Mouse (Mus musculus) urinary bladder, postnatal 4 days (tissue): ENCODE measurements at regions not wholly inside any gene's neighbourhood (a gene's known extent, or its start where the extent isn't known, plus 50 kb on each side); places are given as distances from the start of the nearest gene placed in this dataset.

Experiments
- DNase-seq, 2 experiments: peaks; one replicate each; pipeline ENCODE4 v3.0.0; 2021 to 2022; ENCODE audit warnings: low spot score in 2 of 2

- DNase-seq, result no peak
These were observed 94.6 kb upstream of the Pabpc6 start for GRCm38 (mm10) chr17:9764041-9764606.

DNA sequence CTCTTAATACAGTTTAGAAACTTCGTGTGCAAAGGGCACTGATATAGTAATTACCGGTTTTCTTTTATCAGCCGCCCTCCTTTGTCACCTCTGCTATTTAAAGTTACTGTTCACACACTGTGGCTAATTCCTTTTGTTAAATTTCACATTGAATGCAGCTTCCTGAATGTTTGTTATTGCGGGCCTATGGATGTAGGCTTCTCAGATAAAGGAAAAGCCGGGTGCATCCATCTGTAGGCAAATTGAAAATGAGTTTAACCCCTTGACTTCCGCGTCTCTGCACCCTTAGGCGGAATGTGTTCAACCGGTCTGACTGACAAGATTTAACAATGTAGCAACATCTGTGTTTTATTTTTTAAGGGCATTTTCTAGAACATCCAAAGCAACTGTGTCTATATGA is 93.6 kb upstream of the Pabpc6 start:
- DNase-seq, result no peak

DNA sequence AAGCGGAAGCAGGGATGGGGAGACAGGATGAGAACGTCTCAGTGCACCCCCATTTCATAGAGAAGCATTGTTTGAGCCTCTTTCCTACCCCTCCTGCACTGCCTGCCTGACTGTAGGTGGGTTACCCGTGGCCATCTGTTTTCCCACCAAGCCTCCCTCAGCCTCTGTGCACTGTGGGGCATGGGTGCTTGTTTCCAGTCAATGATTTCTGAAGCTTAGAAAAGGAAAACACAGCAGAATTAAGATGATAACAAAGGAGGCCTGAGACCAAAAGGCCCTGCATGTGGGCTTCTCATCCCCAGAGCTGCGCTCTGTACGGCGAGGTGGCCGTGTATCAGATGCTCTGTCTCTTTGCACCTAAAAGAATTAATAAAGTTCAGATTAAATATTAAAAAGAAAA is 92.9 kb upstream of the Pabpc6 start:
- no peak for DNase-seq

- DNase-seq, result no peak
These were observed 91.2 kb upstream of the Pabpc6 start for GRCm38 (mm10) chr17:9760706-9761059.

DNA sequence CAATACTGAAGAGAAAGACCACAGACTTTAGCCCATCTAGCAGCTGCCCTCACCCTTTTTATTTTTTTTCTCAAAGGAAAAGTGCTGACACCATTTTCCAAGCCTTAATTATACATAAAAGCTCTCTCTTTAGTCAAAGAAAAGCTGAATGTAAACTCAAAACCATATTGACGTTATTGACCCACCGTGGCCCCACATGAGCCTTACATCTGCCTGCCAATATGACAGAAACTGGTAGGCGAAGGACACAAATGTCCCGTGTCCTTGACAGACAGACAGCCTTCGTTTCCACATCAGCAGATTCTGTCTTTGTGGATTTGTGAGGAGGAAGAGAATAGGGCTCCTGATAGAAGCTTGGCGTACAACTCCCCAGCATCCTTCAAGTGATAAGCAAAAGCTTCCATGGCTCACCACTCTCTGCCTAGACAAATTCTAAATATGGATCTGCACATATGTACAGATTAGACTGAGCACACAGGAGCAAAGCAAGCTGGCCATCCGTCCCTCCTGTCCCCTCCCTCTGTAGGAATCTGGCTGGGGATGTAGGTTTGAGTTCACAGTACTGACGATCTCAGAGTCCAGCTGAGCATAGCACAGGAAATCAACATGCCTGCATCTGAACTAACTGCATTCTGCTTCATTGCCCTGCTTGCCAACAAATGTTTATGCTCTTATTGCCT is 90.6 kb upstream of the Pabpc6 start:
- no peak for DNase-seq

- DNase-seq, result no peak
These were observed 89.9 kb upstream of the Pabpc6 start for GRCm38 (mm10) chr17:9759421-9759852.

DNA sequence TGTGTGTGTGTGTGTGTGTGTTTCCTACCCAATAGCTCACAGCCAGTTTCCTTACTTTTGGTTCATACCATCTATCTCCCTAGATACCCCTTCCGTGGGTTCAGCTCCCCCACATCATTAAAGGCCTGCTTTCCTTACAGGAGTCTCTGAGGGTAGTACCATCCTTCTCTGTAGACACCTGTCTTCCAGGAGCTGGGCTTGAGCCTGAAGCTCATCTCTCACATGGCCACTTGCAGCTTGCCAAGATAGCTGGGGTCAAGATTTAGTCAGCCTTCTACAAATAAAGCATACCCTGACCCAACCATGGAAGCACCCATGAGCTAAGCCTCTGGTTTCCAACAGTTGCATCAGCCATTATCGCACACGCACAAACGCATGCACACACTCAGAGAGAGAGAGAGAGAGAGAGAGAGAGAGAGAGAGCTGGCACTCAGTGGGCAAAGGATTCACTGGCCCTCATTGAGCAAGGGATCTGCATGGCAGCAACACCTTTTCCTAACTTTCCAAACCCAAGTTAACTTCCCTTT is 88.3 kb upstream of the Pabpc6 start:
- no peak for DNase-seq

DNA sequence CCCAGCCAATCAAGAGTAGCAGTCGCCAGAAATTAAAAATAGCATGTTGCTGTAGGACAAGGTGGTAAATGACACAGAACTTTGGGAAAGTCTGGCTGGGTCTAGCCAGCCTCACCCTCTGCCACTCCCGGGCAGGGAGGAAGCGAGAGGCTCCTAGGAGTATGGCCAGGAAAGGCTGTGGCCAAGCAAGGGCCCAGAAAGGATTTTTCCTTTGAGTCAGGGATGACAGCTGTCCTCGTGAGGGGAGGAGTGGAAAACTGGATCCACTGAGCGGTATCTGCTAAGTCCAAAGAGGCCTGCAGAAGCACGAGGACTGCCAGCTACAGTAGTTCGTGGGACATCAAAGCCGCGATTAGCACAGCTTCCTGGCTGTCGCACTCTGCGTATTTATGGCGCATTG is 87.2 kb upstream of the Pabpc6 start:
- DNase-seq, result no peak

DNA sequence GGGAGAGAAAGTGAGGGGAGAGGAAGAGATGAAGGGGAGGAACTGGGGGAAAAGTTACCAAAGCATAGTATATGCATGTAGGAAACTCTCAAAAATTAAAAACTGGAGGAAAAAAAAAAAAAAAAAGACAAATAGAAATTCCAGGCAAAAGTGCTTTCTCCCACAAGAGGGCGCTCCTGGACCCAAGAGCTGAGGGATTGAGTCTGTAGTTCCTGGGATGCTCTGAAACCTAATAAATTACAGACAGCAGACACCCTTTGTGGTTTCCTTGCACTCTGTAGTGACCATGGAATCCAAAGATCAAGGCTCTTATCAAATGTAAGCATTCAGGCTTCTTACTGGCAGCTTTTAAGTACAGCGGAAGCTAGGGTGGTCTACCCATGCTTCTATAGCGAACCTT is 86.7 kb upstream of the Pabpc6 start:
- DNase-seq, result peak; percentile 29 to 74

DNA sequence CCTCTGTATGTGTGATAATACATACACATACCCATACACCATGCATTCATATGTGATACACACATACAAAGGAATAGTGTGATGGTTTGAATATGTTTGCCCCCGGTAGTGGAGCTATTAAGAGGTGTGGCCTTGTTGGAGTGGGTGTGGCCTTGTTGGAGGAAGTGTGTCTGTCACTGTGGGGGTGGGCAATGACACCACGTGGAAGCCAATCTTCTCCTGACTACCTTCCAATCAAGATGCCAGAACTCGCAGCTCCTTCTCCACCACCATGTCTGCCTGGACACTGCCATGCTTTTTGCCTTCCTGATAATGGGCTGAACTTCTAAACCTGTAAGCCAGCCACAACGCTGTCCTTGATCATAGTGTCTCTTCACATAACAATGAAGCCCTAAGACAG is 86.1 kb upstream of the Pabpc6 start:
- DNase-seq, result no peak

DNA sequence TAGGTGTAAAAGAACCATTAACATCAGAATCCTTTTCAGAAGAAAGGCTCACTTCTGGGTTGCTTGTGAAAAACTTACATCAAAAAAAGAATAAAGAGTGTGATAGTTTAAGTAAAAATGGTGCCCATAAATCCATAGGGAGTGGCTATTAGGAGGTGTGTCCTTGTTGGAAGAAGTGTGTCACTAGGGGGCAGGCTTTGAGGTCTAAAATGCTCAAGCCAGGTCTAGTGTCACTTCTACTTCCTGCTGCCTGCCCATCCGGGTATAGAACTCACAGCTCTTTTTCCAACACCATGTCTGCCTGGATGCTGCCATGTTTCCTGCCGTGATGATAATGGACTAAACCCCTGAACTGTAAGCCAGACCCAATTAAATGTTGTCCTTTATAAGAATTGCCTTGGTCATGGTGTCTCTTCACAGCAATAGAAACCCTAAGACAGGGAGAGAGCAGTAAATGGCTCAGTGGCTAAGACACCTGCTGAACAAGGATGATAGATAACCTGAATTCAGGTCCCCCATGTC is 85.4 kb upstream of the Pabpc6 start:
- DNase-seq, result no peak

- no peak for DNase-seq
These were observed 83.3 kb upstream of the Pabpc6 start for GRCm38 (mm10) chr17:9752848-9753247.

DNA sequence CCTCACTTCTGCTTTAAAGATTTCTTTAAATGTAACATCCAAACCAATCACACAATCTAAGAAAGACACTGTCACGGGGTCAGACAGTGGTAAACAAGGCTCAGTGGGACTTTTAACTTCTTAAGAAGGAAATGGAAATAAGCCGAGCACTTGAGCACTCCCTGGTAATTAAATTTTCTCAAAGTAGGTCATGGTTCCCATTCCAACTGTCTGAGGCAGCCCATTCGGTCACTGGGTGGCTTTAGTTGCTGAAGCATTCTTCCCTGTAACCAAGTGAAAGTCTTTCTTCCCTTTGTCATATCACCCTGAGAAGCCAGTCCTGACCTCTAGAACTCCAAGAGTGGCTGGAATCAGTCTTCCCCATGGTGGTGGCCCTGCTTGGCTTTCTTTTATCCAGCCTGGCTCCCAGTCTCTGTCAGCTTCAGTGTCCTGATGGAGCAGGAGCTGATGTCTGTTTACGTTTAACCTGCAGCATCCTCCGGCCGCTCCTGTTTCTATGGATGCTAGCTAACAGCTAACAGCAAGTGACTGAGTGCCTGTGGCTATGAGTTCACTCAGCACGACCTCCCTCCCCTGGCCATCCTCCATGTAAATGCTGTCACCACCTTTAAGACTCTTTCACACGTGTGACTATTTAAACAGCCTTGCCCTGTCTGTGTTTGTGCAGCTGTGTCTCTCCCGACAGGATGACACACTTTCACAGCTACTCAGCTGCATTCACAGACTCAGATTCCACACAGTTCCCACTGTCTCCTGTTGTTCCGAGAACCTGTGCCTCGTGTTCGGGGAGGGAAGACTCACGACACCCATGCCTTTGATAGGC is 82.0 kb upstream of the Pabpc6 start:
- DNase-seq, result no peak

DNA sequence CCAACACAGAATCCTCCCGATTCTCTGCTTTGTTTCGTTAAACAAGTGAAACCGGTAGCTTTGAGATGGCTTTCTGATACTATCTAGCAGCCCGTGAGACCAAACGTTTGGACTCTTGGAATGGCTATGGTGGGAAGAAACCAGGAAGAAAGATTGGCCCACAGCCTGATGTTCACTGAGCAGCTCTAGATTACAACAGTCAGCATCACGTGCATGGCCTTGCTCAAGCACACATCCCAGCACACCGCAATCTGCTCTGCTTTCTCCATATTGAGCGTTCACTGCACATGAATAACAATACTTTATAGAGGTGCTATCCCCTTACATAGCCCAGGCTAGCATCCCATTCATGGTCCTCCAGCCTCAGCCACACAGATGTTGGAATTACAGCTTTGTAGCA is 80.5 kb upstream of the Pabpc6 start:
- DNase-seq, result no peak

DNA sequence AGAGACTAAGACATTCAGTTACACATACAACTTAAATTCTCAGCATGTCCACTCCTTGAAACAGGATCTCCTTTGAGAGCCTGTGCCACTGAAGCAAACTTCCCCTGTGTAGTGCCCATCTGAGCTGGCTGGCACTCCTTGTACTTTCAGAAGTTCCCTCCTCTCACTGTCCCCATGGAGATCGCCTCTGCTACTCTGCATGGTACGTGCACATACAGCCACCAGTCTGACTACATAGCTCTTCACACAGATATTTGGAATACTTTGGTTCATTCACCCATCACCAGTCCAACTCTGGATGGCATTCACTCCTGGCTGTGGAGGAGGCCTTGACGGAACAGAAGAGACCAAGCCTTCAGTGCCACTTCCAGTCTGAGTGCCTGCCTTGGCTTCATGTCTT is 79.8 kb upstream of the Pabpc6 start:
- no peak for DNase-seq

- DNase-seq, result no peak
These were observed 78.4 kb upstream of the Pabpc6 start for GRCm38 (mm10) chr17:9747893-9748292.

GRCm38 (mm10) chr17:9743342-9743741 is 73.8 kb upstream of the Pabpc6 start:
- no peak for DNase-seq

DNA sequence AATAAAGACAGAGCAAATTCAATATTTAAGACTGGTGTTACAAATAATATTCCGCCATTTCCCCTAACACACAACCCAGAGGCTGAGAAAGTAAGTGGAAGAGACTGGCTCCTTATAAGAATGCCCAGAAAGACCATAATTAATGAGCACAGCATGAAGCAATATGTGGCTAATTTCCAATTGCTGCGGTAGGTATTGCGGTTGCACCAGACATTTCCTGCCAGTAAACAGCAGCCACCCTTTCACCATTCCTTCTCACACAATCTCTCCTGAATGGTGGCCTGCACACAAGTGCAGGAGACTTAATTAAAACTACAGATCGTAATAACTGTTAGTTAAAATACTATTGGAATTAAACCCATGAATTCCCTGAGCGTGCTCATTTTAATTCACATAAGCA is 71.8 kb upstream of the Pabpc6 start:
- DNase-seq, result no peak

DNA sequence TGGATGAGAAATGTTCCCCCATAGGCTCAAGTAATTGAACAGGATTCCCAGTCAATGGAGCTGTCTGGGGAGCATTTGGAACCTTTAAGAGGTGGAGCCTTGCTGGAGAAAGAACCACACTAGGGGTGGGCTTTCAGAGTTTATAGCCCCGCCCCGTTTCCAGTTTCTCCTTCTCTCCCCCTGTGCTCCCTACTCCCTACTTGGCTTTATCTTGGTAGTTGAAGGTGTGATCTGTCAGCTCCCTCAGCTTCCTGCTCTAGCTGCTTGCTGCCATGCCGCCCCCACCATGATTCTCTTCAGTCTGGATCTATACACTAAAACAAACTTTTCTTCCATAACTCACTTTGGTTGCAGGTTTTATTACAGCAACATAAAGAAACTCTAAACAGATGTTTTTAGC is 59.5 kb upstream of the Pabpc6 start:
- DNase-seq, result no peak

DNA sequence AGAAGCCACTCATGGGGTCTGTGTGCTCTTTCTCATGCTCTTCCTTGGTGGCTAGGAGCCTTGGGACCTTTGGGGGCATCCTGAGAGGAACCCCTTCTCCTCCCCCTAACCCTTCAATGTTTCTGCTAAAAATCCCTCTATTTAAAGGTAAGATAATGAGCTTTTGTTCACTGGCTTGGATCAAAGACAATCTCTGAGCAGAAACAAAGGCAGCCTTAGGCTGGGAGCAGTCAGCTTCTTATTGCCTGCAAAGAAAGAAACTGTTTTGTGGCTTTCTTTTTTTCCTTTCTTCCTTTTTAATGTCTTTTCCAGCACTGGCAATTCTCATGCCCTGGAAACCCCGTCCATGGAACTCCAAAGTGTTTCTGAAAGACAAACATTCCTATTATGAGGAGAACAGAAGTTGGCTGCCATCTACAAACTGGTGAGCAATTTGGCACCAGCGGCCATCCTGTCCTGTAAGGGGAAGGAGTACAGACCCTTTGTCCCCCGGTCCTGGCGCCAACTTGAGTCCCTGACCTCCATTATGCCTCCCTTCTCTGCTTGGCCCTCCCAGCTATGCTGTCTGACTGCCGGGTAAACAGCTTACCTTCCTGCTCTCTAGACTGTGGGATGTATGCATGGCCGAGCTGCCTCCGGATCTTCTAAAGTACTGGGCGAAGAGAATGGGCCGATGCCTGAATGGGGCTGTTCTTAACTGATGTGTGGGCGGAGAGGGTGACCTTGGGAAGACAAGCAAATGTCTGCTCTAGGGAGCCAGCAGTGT is 56.4 kb upstream of the Pabpc6 start:
- DNase-seq, result no peak

DNA sequence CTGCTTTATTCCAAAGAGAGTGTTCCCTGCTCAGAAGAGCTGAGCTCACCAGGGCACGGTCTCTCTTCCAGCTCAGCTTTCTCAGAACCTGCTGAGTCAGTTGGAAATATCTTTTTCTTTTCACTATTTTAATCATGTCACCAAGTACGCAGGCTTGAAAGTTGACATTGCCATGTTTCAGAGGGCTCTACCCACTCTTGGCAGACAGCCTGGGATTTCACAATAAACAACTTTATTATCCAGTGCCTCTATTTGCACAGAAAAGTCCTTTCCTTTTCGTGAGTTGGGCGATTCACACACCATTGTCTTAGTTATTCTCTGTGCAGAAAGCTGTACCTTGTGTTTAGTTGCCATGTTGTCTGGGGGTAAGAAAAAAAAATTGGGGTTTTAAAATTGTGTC is 54.0 kb upstream of the Pabpc6 start:
- no peak for DNase-seq

DNA sequence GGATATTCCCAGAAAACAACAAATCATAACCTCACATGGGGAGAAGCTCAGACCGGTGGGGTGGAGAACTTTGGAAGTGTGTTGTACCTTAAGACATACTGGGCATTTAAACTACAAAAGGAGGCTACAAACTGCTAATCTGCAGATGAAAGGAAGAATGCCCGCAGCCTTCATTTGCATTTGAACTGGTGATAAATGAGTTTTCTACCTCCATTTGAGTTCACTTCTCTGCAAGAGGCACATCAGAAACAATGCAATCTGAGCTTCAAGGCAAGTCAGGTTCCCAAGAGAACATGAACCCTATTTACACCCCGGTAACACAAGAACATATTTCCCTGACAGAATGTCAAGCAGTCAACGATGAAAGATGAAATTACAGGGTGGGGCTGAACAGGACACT is 53.2 kb upstream of the Pabpc6 start:
- DNase-seq, result no peak
